Mouse (Mus musculus): ENCODE measurements around the gene Gria2. TPM values are rescaled to one million over a fixed set of nuclear protein-coding genes. Genes with fewer than 3 reads are reported as not detected.

Gene Gria2
- total RNA-seq (2023) = not detected in 4 replicates

GRCm38 (mm10) chr3:80802596-80803081 lies at the start of gene Gria2:
Gria2 (minus strand) TSS chr3:80802835.

Other genes starting within 250 kb of the Gria2 start
- 0.36 TPM in 1 of 4 replicates, not detected in the others for gene Glrb, start 110.8 kb upstream of the Gria2 start, total RNA-seq (2023)
- 0.19 TPM in 1 of 4 replicates, not detected in the others for gene Pdgfc, start 233.6 kb upstream of the Gria2 start, total RNA-seq (2023)

All from B cell, adult 62 days (primary cell).